10 mouse cellular contexts compared by ENCODE assay signal in the genomic region with DNA sequence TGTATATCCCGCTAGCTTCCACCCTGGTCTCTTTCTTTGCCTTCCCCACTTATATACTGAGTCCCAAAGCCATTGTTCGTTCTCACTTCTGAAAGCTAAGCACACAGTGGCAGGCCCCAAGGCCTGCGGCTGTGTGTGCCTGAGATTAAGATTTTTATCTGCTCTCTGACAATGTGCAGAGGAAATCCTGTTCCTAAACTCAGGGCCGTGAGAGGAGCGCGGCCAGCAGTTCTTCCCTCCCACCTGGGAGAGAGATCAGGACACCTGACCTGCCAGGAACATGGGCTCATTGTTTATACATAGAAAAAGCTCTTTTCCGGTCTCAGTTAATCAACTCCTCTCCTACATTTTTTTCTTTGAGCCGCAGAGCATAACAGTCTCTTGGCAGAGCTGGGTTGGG. TPM values are rescaled to one million over a fixed set of nuclear protein-coding genes. Genes with fewer than 3 reads are reported as not detected.
A peak's percentile ranks its signal among the peaks of the same experiment; 100 is the strongest.
DNase-seq lines count a peak whose midpoint lies in the region; ATAC-seq lines count a peak whose summit lies in the region.
"Had no signal": no experiment of that assay in that cellular context is flagged by ENCODE, and none has a peak within 500 bp of the region (broad histone marks: within the 10 kb centered on the region; RNA-seq: fewer than 3 reads in every experiment).

No protein-coding gene starts in this region.

- WGBS in forebrain, embryonic 10.5 days, result 59% methylated on average over 8 of the region's 8 CpGs
- 55% methylated on average over 8 of the region's 8 CpGs for WGBS in forebrain, embryonic 14.5 days
- 32% methylated on average over 8 of the region's 8 CpGs for WGBS in heart, embryonic 10.5 days
- WGBS in stomach, embryonic 14.5 days, result 18% methylated on average over 8 of the region's 8 CpGs
- WGBS in hindbrain, embryonic 11.5 days, result 75% methylated on average over 8 of the region's 8 CpGs

- H3K4me1 ChIP-seq in forebrain, embryonic 10.5 days, result peaks cover 51% of the 10 kb centered on the region
- H3K4me1 ChIP-seq in forebrain, embryonic 14.5 days (ENCODE audit: control insufficient read depth, insufficient read depth, low read length), result no peaks in the 10 kb centered on the region
- H3K4me1 ChIP-seq in heart, embryonic 10.5 days, result peaks cover 55% of the 10 kb centered on the region
- peaks cover 12% of the 10 kb centered on the region; the same call in 1 of the 2 replicates for H3K4me1 ChIP-seq in stomach, embryonic 14.5 days (ENCODE audit: control insufficient read depth, insufficient read depth, low read length)
- H3K4me1 ChIP-seq in hindbrain, embryonic 11.5 days (replicated peaks; ENCODE audit: control insufficient read depth, insufficient read depth, low read length), result 0 out of 2 replicates have a peak, but pooled peaks cover 3% of the 10 kb centered on the region

- no peak overlapping the region for H3K4me3 ChIP-seq in forebrain, embryonic 10.5 days
- H3K4me3 ChIP-seq in forebrain, embryonic 14.5 days (ENCODE audit: low read depth, low read length), result no peak overlapping the region
- H3K4me3 ChIP-seq in heart, embryonic 10.5 days, result no peak overlapping the region
- H3K4me3 ChIP-seq in stomach, embryonic 14.5 days (ENCODE audit: low read depth, low read length), result no peak overlapping the region
- no peak overlapping the region for H3K4me3 ChIP-seq in hindbrain, embryonic 11.5 days (ENCODE audit: low read depth, low read length)
- H3K4me3 ChIP-seq: erythroblast, embryonic 14.5 days; myocyte had no signal

- ATAC-seq in forebrain, embryonic 14.5 days, result no peak
- ATAC-seq in stomach, embryonic 14.5 days (ENCODE audit: insufficient number of reproducible peaks, insufficient read depth, low FRiP score, low read depth), result peak; percentile 42; the same call in 1 of the 2 replicates
- no peak for ATAC-seq in hindbrain, embryonic 11.5 days (ENCODE audit: low FRiP score)

- peak overlapping the region; percentile 51; the same call in 1 of the 2 replicates for H3K27ac ChIP-seq in forebrain, embryonic 10.5 days
- H3K27ac ChIP-seq in forebrain, embryonic 14.5 days (ENCODE audit: low read depth, low read length), result no peak overlapping the region
- H3K27ac ChIP-seq in heart, embryonic 10.5 days, result peak overlapping the region; percentile 44; the same call in 1 of the 2 replicates
- peak overlapping the region; percentile 21; the same call in 1 of the 2 replicates for H3K27ac ChIP-seq in stomach, embryonic 14.5 days (ENCODE audit: low read length)
- no peak overlapping the region for H3K27ac ChIP-seq in hindbrain, embryonic 11.5 days (ENCODE audit: low read depth, low read length)

- H3K9me3 ChIP-seq in forebrain, embryonic 10.5 days, result no peaks in the 10 kb centered on the region
- no peaks in the 10 kb centered on the region for H3K9me3 ChIP-seq in forebrain, embryonic 14.5 days (replicated peaks; ENCODE audit: control insufficient read depth, low read length)
- no peaks in the 10 kb centered on the region for H3K9me3 ChIP-seq in heart, embryonic 10.5 days
- H3K9me3 ChIP-seq in stomach, embryonic 14.5 days (ENCODE audit: control insufficient read depth, low read depth, low read length), result no peaks in the 10 kb centered on the region
- H3K9me3 ChIP-seq in hindbrain, embryonic 11.5 days (ENCODE audit: control insufficient read depth, low read length), result no peaks in the 10 kb centered on the region

- 0 out of 2 replicates have a peak, but pooled peaks cover 10% of the 10 kb centered on the region for H3K27me3 ChIP-seq in forebrain, embryonic 10.5 days (ENCODE audit: poor library complexity, severe bottlenecking)
- H3K27me3 ChIP-seq in forebrain, embryonic 14.5 days (replicated peaks; ENCODE audit: control insufficient read depth, insufficient read depth, low read length), result no peaks in the 10 kb centered on the region
- peaks cover 10% of the 10 kb centered on the region; the same call in 1 of the 2 replicates for H3K27me3 ChIP-seq in heart, embryonic 10.5 days (ENCODE audit: insufficient read depth, poor library complexity, severe bottlenecking)
- no peaks in the 10 kb centered on the region for H3K27me3 ChIP-seq in stomach, embryonic 14.5 days (ENCODE audit: control insufficient read depth, insufficient read depth, low read length)
- no peaks in the 10 kb centered on the region for H3K27me3 ChIP-seq in hindbrain, embryonic 11.5 days (ENCODE audit: control insufficient read depth, insufficient read depth, low read length)

- no peaks in the 10 kb centered on the region for H3K36me3 ChIP-seq in forebrain, embryonic 10.5 days (replicated peaks)
- H3K36me3 ChIP-seq in forebrain, embryonic 14.5 days (ENCODE audit: control insufficient read depth, insufficient read depth, low read length), result no peaks in the 10 kb centered on the region
- no peaks in the 10 kb centered on the region for H3K36me3 ChIP-seq in heart, embryonic 10.5 days
- no peaks in the 10 kb centered on the region for H3K36me3 ChIP-seq in stomach, embryonic 14.5 days (ENCODE audit: control insufficient read depth, insufficient read depth, low read length)
- no peaks in the 10 kb centered on the region for H3K36me3 ChIP-seq in hindbrain, embryonic 11.5 days (ENCODE audit: control insufficient read depth, insufficient read depth, low read length)

- no peak for DNase-seq in forebrain, embryonic 10.5 days (ENCODE audit: extremely low spot score, low spot score)
- no peak for DNase-seq in forebrain, embryonic 14.5 days (ENCODE audit: low spot score)
- DNase-seq in heart, embryonic 10.5 days (ENCODE audit: low spot score), result no peak
- DNase-seq in kidney, postnatal 25 days, result peak; percentile 53 to 85
- DNase-seq in urinary bladder, adult 18-20 months (ENCODE audit: low spot score in 2 of 2), result no peak
- DNase-seq in hindbrain, embryonic 11.5 days (ENCODE audit: low spot score), result no peak
- DNase-seq in left cerebral cortex, postnatal 36 days (ENCODE audit: low spot score in 2 of 2), result no peak

- no peak overlapping the region for H3K4me2 ChIP-seq in forebrain, embryonic 14.5 days (ENCODE audit: low read length)
- H3K4me2 ChIP-seq in stomach, embryonic 14.5 days (replicated peaks; ENCODE audit: low read depth, low read length), result no peak overlapping the region
- no peak overlapping the region for H3K4me2 ChIP-seq in hindbrain, embryonic 11.5 days (replicated peaks; ENCODE audit: low read depth, low read length)

- intact Hi-C loops in left cerebral cortex, postnatal 36 days (cut with DNase I), result no loop called here

- no peak overlapping the region for H3K9ac ChIP-seq in forebrain, embryonic 14.5 days (ENCODE audit: low read length)
- H3K9ac ChIP-seq in stomach, embryonic 14.5 days (replicated peaks; ENCODE audit: low read depth, low read length), result no peak overlapping the region
- no peak overlapping the region for H3K9ac ChIP-seq in hindbrain, embryonic 11.5 days (ENCODE audit: low read depth, low read length)

RNA-seq across cellular contexts. Expression of gene Fli1, which starts 36.5 kb away (rescaled TPM):
- 22.5 and 24.5 TPM in 2 replicates for polyA plus RNA-seq in forebrain, embryonic 10.5 days (2016; fragmentation: Nextera tagmentation; extraction: Ambion mirVana)
- polyA plus RNA-seq in forebrain, embryonic 14.5 days (2014; fragmentation: Nextera tagmentation; extraction: Ambion mirVana), result 5.5 and 6.2 TPM in 2 replicates
- polyA plus RNA-seq in heart, embryonic 10.5 days (2016; fragmentation: Nextera tagmentation; extraction: Ambion mirVana), result 17.5 and 20.8 TPM in 2 replicates
- 11.4 and 11.6 TPM in 2 replicates for polyA plus RNA-seq in stomach, embryonic 14.5 days (2014; fragmentation: Nextera tagmentation; extraction: Ambion mirVana)
- 18.6 and 22.2 TPM in 2 replicates for polyA plus RNA-seq in hindbrain, embryonic 11.5 days (2014; fragmentation: Nextera tagmentation; extraction: Ambion mirVana)
- total RNA-seq in left cerebral cortex, postnatal 36 days (2021), result 1 to 10 TPM; 5.5 to 7.3 TPM
- polyA plus RNA-seq: myocyte had no signal

Comparison
In these comparisons a context has a peak if more than half of its experiments do, and no peak if none do; other contexts are left out.
1. H3K27ac ChIP-seq: peak in forebrain, embryonic 10.5 days (single experiment), heart, embryonic 10.5 days (single experiment) and stomach, embryonic 14.5 days (single experiment); none in forebrain, embryonic 14.5 days (single experiment) and hindbrain, embryonic 11.5 days (single experiment).
2. DNase-seq: peak in kidney, postnatal 25 days (2 of 2); none in forebrain, embryonic 10.5 days (single experiment), forebrain, embryonic 14.5 days (single experiment), heart, embryonic 10.5 days (single experiment), urinary bladder, adult 18-20 months (0 of 2), hindbrain, embryonic 11.5 days (single experiment) and left cerebral cortex, postnatal 36 days (0 of 2).